In genomic region chr4:127324296-127324695, GRCm38 (mm10) we compare ENCODE assay signal across 20 mouse cellular contexts. TPM values are rescaled to one million over a fixed set of nuclear protein-coding genes. Genes with fewer than 3 reads are reported as not detected.
DNase-seq lines count a peak whose midpoint lies in the region; ATAC-seq lines count a peak whose summit lies in the region.
"Had no signal": no experiment of that assay in that cellular context is flagged by ENCODE, and none has a peak within 500 bp of the region (broad histone marks: within the 10 kb centered on the region; RNA-seq: fewer than 3 reads in every experiment).

No protein-coding gene starts in this region.

- H3K36me3 ChIP-seq in forebrain, embryonic 13.5 days (ENCODE audit: poor library complexity, severe bottlenecking), result no peaks in the 10 kb centered on the region
- no peaks in the 10 kb centered on the region for H3K36me3 ChIP-seq in forebrain, embryonic 14.5 days (ENCODE audit: control insufficient read depth, insufficient read depth, low read length)
- no peaks in the 10 kb centered on the region for H3K36me3 ChIP-seq in limb, embryonic 13.5 days
- no peaks in the 10 kb centered on the region for H3K36me3 ChIP-seq in limb, embryonic 10.5 days
- H3K36me3 ChIP-seq: embryonic facial prominence, embryonic 15.5 days; heart, embryonic 12.5 days; liver, embryonic 13.5 days; lung, embryonic 15.5 days had no signal

- H3K27me3 ChIP-seq in forebrain, embryonic 13.5 days, result peaks cover 36% of the 10 kb centered on the region
- peaks cover 12% of the 10 kb centered on the region; the same call in 1 of the 2 replicates for H3K27me3 ChIP-seq in forebrain, embryonic 14.5 days (replicated peaks; ENCODE audit: control insufficient read depth, insufficient read depth, low read length)
- H3K27me3 ChIP-seq in limb, embryonic 13.5 days, result peaks cover 40% of the 10 kb centered on the region
- peaks cover 40% of the 10 kb centered on the region for H3K27me3 ChIP-seq in limb, embryonic 10.5 days (ENCODE audit: low read depth, poor library complexity, severe bottlenecking)

- 0 out of 2 replicates have a peak, but pooled peaks have one; percentile 8 for ATAC-seq in forebrain, embryonic 13.5 days
- no peak for ATAC-seq in forebrain, embryonic 14.5 days
- ATAC-seq in limb, embryonic 13.5 days (ENCODE audit: low FRiP score, low read depth), result peak; percentile 12; the same call in 1 of the 2 replicates

- WGBS in forebrain, embryonic 13.5 days, result 72% methylated on average over 10 of the region's 10 CpGs
- 74% methylated on average over 10 of the region's 10 CpGs for WGBS in forebrain, embryonic 14.5 days
- WGBS in limb, embryonic 13.5 days, result 57% methylated on average over 10 of the region's 10 CpGs
- WGBS in limb, embryonic 10.5 days, result 75% methylated on average over 10 of the region's 10 CpGs

- no peaks in the 10 kb centered on the region for H3K4me1 ChIP-seq in forebrain, embryonic 13.5 days
- H3K4me1 ChIP-seq in forebrain, embryonic 14.5 days (ENCODE audit: control insufficient read depth, insufficient read depth, low read length), result no peaks in the 10 kb centered on the region
- H3K4me1 ChIP-seq in limb, embryonic 13.5 days, result no peaks in the 10 kb centered on the region
- H3K4me1 ChIP-seq in limb, embryonic 10.5 days, result peaks cover 7% of the 10 kb centered on the region
- H3K4me1 ChIP-seq: heart, embryonic 12.5 days; liver, embryonic 13.5 days; lung, embryonic 15.5 days had no signal

- H3K4me3 ChIP-seq in forebrain, embryonic 13.5 days, result no peak overlapping the region
- H3K4me3 ChIP-seq in forebrain, embryonic 14.5 days (ENCODE audit: low read depth, low read length), result no peak overlapping the region
- H3K4me3 ChIP-seq in limb, embryonic 13.5 days, result no peak overlapping the region
- H3K4me3 ChIP-seq in limb, embryonic 10.5 days, result no peak overlapping the region
- H3K4me3 ChIP-seq: embryonic facial prominence, embryonic 15.5 days; gastrocnemius, adult 2 months; heart, embryonic 12.5 days; liver, embryonic 13.5 days; lung, embryonic 15.5 days had no signal

- DNase-seq in forebrain, embryonic 14.5 days (ENCODE audit: low spot score), result no peak
- no peak for DNase-seq in limb, embryonic 10.5 days (ENCODE audit: low spot score)
- peak; percentile 44 for DNase-seq in 416B (ENCODE audit: low read depth)
- peak; percentile 83 for DNase-seq in kidney, adult 9 months
- DNase-seq in layer of hippocampus, adult 8-10 months (ENCODE audit: low spot score in 2 of 2), result no peak
- no peak for DNase-seq in frontal cortex, postnatal 14 days (ENCODE audit: low spot score in 2 of 2)
- DNase-seq: thymus, adult 18-20 months had no signal

- no peak overlapping the region for H3K27ac ChIP-seq in forebrain, embryonic 13.5 days
- no peak overlapping the region for H3K27ac ChIP-seq in forebrain, embryonic 14.5 days (ENCODE audit: low read depth, low read length)
- no peak overlapping the region for H3K27ac ChIP-seq in limb, embryonic 13.5 days
- H3K27ac ChIP-seq in limb, embryonic 10.5 days, result no peak overlapping the region
- H3K27ac ChIP-seq: embryonic facial prominence, embryonic 15.5 days; gastrocnemius, adult 2 months; liver, embryonic 13.5 days; lung, embryonic 15.5 days had no signal

- H3K9me3 ChIP-seq in forebrain, embryonic 13.5 days (replicated peaks), result no peaks in the 10 kb centered on the region
- H3K9me3 ChIP-seq in forebrain, embryonic 14.5 days (replicated peaks; ENCODE audit: control insufficient read depth, low read length), result no peaks in the 10 kb centered on the region
- no peaks in the 10 kb centered on the region for H3K9me3 ChIP-seq in limb, embryonic 13.5 days
- no peaks in the 10 kb centered on the region for H3K9me3 ChIP-seq in limb, embryonic 10.5 days (replicated peaks)
- H3K9me3 ChIP-seq: embryonic facial prominence, embryonic 15.5 days; heart, embryonic 12.5 days; liver, embryonic 13.5 days; lung, embryonic 15.5 days had no signal

- H3K9ac ChIP-seq in forebrain, embryonic 13.5 days, result no peak overlapping the region
- H3K9ac ChIP-seq in forebrain, embryonic 14.5 days (ENCODE audit: low read length), result no peak overlapping the region
- H3K9ac ChIP-seq in limb, embryonic 13.5 days, result no peak overlapping the region
- H3K9ac ChIP-seq: embryonic facial prominence, embryonic 15.5 days; heart, embryonic 12.5 days; liver, embryonic 13.5 days; lung, embryonic 15.5 days had no signal

- H3K4me2 ChIP-seq in forebrain, embryonic 13.5 days, result no peak overlapping the region
- H3K4me2 ChIP-seq in forebrain, embryonic 14.5 days (ENCODE audit: low read length), result no peak overlapping the region
- H3K4me2 ChIP-seq in limb, embryonic 13.5 days (replicated peaks), result no peak overlapping the region
- H3K4me2 ChIP-seq: embryonic facial prominence, embryonic 15.5 days; heart, embryonic 12.5 days; liver, embryonic 13.5 days; lung, embryonic 15.5 days had no signal

RNA-seq across cellular contexts. Expression of gene Gjb3, which starts 6.3 kb away (rescaled TPM):
- polyA plus RNA-seq in forebrain, embryonic 13.5 days (2015; fragmentation: Nextera tagmentation; extraction: Ambion mirVana), result 0.10 TPM in 1 of 2 replicates, not detected in the other
- not detected in 2 replicates for polyA plus RNA-seq in forebrain, embryonic 14.5 days (2014; fragmentation: Nextera tagmentation; extraction: Ambion mirVana)
- polyA plus RNA-seq in limb, embryonic 13.5 days (2015; fragmentation: Nextera tagmentation; extraction: Ambion mirVana), result 3.4 and 3.5 TPM in 2 replicates
- 7.8 and 11.4 TPM in 2 replicates for polyA plus RNA-seq in limb, embryonic 10.5 days (2016; fragmentation: Nextera tagmentation; extraction: Ambion mirVana)
- total RNA-seq in layer of hippocampus, adult 8-10 months (2022), result under 1 TPM in 3 of 4 experiments, not detected in 1; 0.27 to 0.39 (median 0.39) TPM
- total RNA-seq: adrenal gland, postnatal 36 days; gastrocnemius, adult 2 months; left cerebral cortex, postnatal 36 days had no signal
- polyA plus RNA-seq: heart, embryonic 12.5 days had no signal

RNA-seq across cellular contexts. Expression of gene Gja4, which starts 10.5 kb away (rescaled TPM):
- 11.4 and 13.1 TPM in 2 replicates for polyA plus RNA-seq in forebrain, embryonic 13.5 days (2015; fragmentation: Nextera tagmentation; extraction: Ambion mirVana)
- polyA plus RNA-seq in forebrain, embryonic 14.5 days (2014; fragmentation: Nextera tagmentation; extraction: Ambion mirVana), result 20.9 and 21.4 TPM in 2 replicates
- 14.5 and 16.4 TPM in 2 replicates for polyA plus RNA-seq in limb, embryonic 13.5 days (2015; fragmentation: Nextera tagmentation; extraction: Ambion mirVana)
- 14.6 and 18.5 TPM in 2 replicates for polyA plus RNA-seq in limb, embryonic 10.5 days (2016; fragmentation: Nextera tagmentation; extraction: Ambion mirVana)
- 1 to 10 TPM; 1.6 to 4.4 (median 3.2) TPM for total RNA-seq in layer of hippocampus, adult 8-10 months (2022)

RNA-seq across cellular contexts. Expression of gene Gjb4, which starts 29.6 kb away (rescaled TPM):
- not detected in 2 replicates for polyA plus RNA-seq in forebrain, embryonic 13.5 days (2015; fragmentation: Nextera tagmentation; extraction: Ambion mirVana)
- polyA plus RNA-seq in forebrain, embryonic 14.5 days (2014; fragmentation: Nextera tagmentation; extraction: Ambion mirVana), result not detected in 2 replicates
- not detected in 2 replicates for polyA plus RNA-seq in limb, embryonic 13.5 days (2015; fragmentation: Nextera tagmentation; extraction: Ambion mirVana)
- polyA plus RNA-seq in limb, embryonic 10.5 days (2016; fragmentation: Nextera tagmentation; extraction: Ambion mirVana), result not detected in 2 replicates
- total RNA-seq in layer of hippocampus, adult 8-10 months (2022), result not detected
- total RNA-seq: adrenal gland, postnatal 36 days; gastrocnemius, adult 2 months; heart, postnatal 14 days; layer of hippocampus, adult 18-20 months; left cerebral cortex, postnatal 36 days had no signal
- polyA plus RNA-seq: heart, embryonic 12.5 days; hindbrain, embryonic 16.5 days; liver, embryonic 13.5 days; neural tube, embryonic 14.5 days had no signal

RNA-seq across cellular contexts. Expression of gene Gjb5, which starts 33.7 kb away (rescaled TPM):
- polyA plus RNA-seq in forebrain, embryonic 13.5 days (2015; fragmentation: Nextera tagmentation; extraction: Ambion mirVana), result 0.10 TPM in 1 of 2 replicates, not detected in the other
- 0.10 and 0.21 TPM in 2 replicates for polyA plus RNA-seq in forebrain, embryonic 14.5 days (2014; fragmentation: Nextera tagmentation; extraction: Ambion mirVana)
- 0.46 and 0.48 TPM in 2 replicates for polyA plus RNA-seq in limb, embryonic 13.5 days (2015; fragmentation: Nextera tagmentation; extraction: Ambion mirVana)
- 1.6 and 1.7 TPM in 2 replicates for polyA plus RNA-seq in limb, embryonic 10.5 days (2016; fragmentation: Nextera tagmentation; extraction: Ambion mirVana)
- not detected for total RNA-seq in layer of hippocampus, adult 8-10 months (2022)
- total RNA-seq: gastrocnemius, adult 2 months; layer of hippocampus, adult 18-20 months; left cerebral cortex, postnatal 36 days had no signal
- polyA plus RNA-seq: neural tube, embryonic 14.5 days had no signal

Comparison
In these comparisons a context has a peak if more than half of its experiments do, and no peak if none do; other contexts are left out.
1. DNase-seq: peak in 416B (single experiment) and kidney, adult 9 months (single experiment); none in forebrain, embryonic 14.5 days (single experiment), limb, embryonic 10.5 days (single experiment), layer of hippocampus, adult 8-10 months (0 of 2) and frontal cortex, postnatal 14 days (0 of 2).